Mouse (Mus musculus): Measurements from ENCODE around the gene Fam171b.

Fam171b gene

DNA sequence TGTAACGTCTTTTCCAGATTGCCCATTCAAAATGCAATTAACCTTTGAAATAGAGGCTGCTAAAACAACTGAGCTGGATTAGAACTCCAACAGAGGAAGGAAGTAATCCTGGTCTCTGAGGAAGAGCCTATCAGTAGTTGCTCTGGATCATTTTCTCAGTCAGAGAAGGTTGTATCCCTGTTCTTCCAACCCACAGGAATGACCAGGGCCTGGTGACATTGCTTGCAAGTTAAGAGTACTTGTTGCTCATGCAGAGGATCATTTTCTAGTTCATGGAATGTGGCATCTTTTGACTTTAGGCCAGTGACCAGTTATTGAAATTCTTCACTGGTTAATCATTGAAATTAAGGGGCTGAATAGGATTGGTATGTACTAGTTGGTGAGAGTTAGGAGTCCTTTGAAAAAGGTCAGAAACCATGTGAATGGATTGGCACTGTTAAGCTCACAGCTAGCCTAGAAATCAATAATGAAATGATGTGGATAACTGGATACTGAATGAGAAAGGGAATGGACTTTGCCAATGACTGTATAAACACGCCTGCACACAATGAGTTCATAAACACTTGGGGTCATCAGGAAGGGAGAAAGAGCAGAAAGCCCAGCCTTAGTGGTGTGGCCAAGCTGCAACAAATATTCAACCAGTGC is 89.6 kb downstream of the Fam171b start:
- DNase-seq, result no peak

DNA sequence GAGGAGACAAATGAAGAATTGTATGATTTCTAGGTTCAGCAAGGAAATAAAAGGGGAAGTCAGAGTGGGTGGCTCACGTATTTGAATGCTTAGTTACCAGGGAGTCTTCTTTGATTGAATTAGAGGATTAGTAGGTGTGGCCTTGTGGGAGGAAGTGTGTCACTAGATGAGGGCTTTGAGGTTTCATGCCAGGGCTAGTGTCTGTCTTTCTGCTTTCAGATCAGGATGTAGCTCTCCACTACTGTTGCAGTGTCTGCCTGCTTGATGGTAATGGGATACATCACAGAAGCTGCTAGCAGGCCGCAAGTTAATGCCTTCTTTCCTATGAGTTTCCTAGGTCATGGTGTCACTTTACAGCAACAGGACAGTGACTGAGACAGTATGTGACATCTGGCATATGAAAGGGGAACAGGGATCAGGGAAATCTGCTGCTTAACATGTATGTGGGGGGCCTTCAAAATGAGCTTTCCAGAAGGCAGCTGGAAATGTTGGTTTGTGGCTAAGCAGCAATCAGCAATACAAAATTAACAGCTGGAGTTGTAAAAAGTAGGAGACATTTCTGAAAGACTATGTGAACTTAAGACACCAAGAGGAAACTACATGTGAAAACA is 117.1 kb downstream of the Fam171b start:
- no peak for DNase-seq

Data from right cerebral cortex, postnatal 25 days (tissue).